Mouse (Mus musculus) heart, adult 2 months (tissue): ENCODE data around the gene Tmem129. TPM values are rescaled to one million over a fixed set of nuclear protein-coding genes. Genes with fewer than 3 reads are reported as not detected.

Experiments
- DNase-seq, 2 experiments: peaks; one replicate each; pipeline ENCODE4 v3.0.0; 2021
- H3K27ac ChIP-seq: fragments of 200-600 bp; 2 replicates; pipeline ENCODE4 v1.8.1; 2022
- H3K27me3 ChIP-seq: fragments of 200-500 bp; 2 replicates; pipeline ENCODE4 v1.6.1; 2012; ENCODE audit warnings: mild to moderate bottlenecking, low read length, inconsistent platforms, mixed read lengths; ENCODE audit not compliant: control insufficient read depth, insufficient read depth
- H3K36me3 ChIP-seq: fragments of 200-500 bp; 2 replicates; pipeline ENCODE4 v1.6.1; 2012; ENCODE audit warnings: low read length, inconsistent platforms; ENCODE audit not compliant: control insufficient read depth, insufficient read depth
- H3K4me1 ChIP-seq: fragments of 200-500 bp; 2 replicates; pipeline ENCODE4 v1.6.1; 2011; ENCODE audit warnings: low read length; ENCODE audit not compliant: control insufficient read depth, insufficient read depth
- H3K4me3 ChIP-seq: fragments of 200-600 bp; 2 replicates; pipeline ENCODE4 v1.8.1; 2022
- H3K79me2 ChIP-seq: fragments of 200-500 bp; replicated peaks from 2 replicates; pipeline ENCODE4 v1.6.1; 2012; ENCODE audit warnings: mild to moderate bottlenecking, inconsistent platforms, low read length, moderate library complexity, mixed read lengths; ENCODE audit not compliant: control insufficient read depth, insufficient read depth
- H3K9ac ChIP-seq: fragments of 200-500 bp; 2 replicates; pipeline ENCODE4 v1.6.1; 2012; ENCODE audit warnings: low read depth, mild to moderate bottlenecking, control low read depth, inconsistent platforms, low read length, mixed read lengths
- CTCF ChIP-seq: fragments of 200-600 bp; IDR thresholded peaks from 2 replicates; pipeline ENCODE4 v1.8.1; 2022; ENCODE audit warnings: antibody characterized with exemption, mild to moderate bottlenecking, moderate library complexity
- EP300 ChIP-seq: fragments of 200-500 bp; IDR thresholded peaks from 2 replicates; pipeline ENCODE4 v1.6.1; 2011; ENCODE audit warnings: low read depth, low read length, control low read depth; ENCODE audit not compliant: insufficient read depth
- POLR2A ChIP-seq: fragments of 200-500 bp; IDR thresholded peaks from 2 replicates; pipeline ENCODE4 v1.6.1; 2011; ENCODE audit warnings: mild to moderate bottlenecking, low read depth, low read length, control low read depth; ENCODE audit not compliant: insufficient read depth
- WGBS: fragments of 180-500 bp; shearing (Covaris S2); methylation state at CpG from one replicate; pipeline ENCODE4 v1.1.7; 2018; 5-methylcytosine and 5-hydroxymethylcytosine counted together
- intact Hi-C: fragments of 180-260 bp; cut with DNase I; formaldehyde crosslinking; loops from one replicate; pipeline ENCODE4 v1.15.1; 2025
- polyA plus RNA-seq: library from polyadenylated mRNA; depleted of rRNA; stranded (reverse); fragments of >200 nt; gene quantifications from 2 replicates; pipeline ENCODE4 v1.2.3, GENCODE M21; 2012
- total RNA-seq, 2 experiments: library from RNA; stranded (reverse); gene quantifications; 2 replicates each; pipeline ENCODE4 v1.2.3; 2021

The Tmem129 gene
- total and polyA plus RNA-seq, 3 experiments, result 19.3 to 40.1 (median 21.8) TPM

DNA sequence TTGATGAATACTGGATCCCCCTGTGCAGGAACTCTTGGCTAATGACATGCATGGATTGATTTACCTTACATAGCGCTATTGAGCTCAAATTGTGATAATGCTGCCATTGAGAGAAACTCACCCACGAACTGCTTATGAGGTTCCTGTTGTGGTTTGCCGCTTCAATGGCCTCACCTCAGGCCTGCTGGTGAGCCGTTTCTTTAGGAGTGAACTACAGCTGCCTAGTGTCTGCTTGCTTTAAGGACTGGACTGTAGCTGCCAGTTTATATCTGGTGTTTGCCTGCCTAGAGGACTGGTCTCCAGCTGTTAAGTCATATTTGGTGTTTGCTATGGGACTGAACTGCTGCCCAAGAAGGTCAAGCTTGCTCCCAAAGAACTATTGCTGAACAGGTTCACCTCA is 24.7 kb upstream of the Tmem129 start:
- Histone ChIP-seq H3K4me1 (peaks cover 4% of the 10 kb centered on the region), H3K27ac (no peak overlapping the region), H3K79me2 (no peaks in the 10 kb centered on the region), H3K4me3 (no peak overlapping the region), H3K27me3 (no peaks in the 10 kb centered on the region), H3K9ac (no peak overlapping the region), H3K36me3 (no peaks in the 10 kb centered on the region)
- DNase-seq, result no peak
- intact Hi-C loops, result loop anchor here (5.0 kb wide), 1 partner anchor 269 kb away; no protein-coding TSS in a partner anchor
- WGBS, result 91% methylated on average over 4 of the region's 4 CpGs
- TF ChIP-seq EP300, result no peak
- TF ChIP-seq POLR2A, result no peak
- TF ChIP-seq CTCF, result no peak

DNA sequence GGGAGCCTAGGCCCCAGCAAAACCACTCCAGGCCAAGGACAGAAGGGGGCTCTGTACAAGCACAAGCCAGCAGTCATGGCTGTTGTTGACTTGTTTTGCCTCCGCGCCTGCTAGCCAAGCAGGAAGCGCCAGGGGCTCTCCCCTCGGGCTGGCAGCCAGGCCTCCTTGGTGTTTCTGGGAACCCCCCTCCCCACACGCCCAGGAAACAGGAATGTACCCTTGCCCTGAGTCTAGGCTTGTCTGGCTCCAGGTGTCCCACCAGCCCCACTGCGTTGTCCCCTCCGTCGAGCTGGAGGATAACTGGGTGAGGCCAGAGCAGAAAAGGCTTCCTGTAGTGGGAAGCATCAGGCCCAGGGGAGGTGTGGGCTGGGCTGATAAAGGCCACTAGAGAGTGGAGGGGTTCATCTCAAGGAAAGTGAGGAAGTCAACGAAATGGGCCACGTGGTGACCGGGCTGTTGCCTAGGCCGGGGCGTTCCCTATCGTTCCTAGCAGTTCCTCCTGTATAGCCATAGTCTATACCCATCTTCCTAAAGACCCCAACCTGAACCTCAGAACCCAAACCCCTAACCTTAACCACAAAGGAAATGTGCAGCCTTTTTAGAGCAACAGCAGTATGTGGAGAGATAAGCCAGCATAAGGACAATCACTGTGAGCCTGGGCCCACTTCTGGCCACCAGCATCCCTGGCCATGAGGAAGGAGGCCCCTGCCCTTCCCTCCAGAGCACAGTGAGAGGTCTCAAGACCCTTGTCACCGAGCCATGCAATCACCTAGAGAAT is 23.6 kb upstream of the Tmem129 start:
- Histone ChIP-seq H3K27me3 (no peaks in the 10 kb centered on the region), H3K27ac (peak overlapping the region; percentile 9), H3K4me3 (no peak overlapping the region), H3K79me2 (no peaks in the 10 kb centered on the region), H3K9ac (no peak overlapping the region), H3K36me3 (no peaks in the 10 kb centered on the region), H3K4me1 (peaks cover 3% of the 10 kb centered on the region)
- 50% methylated on average over 15 of the region's 15 CpGs for WGBS
- TF ChIP-seq POLR2A (no peak), EP300 (0 out of 2 replicates have a peak, but pooled peaks have one; percentile 14), CTCF (0 out of 2 replicates have a peak, but pooled peaks have one; percentile 5)
- intact Hi-C loops, result loop anchor here (5.0 kb wide), 1 partner anchor 271 kb away; no protein-coding TSS in a partner anchor
- no peak for DNase-seq

DNA sequence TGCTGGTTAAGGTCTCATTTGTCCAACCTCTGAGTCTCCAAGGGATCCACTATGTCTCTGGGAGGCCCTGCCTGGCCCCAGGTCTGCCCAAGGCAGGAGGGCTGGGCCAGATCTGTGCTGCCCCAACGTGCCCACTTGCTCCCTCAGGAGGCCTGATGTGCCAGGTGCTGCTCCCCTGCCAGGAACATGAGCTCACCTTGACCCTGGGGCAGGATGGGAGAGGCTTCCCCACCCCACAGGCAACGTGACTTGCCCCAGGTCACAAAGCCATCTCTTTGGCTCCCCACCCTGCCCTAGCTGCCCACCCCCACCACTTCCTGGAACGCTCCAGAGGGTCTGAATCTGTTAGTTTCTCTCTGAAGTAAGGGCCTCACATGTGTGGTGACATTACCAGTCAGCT is 22.8 kb upstream of the Tmem129 start:
- Histone ChIP-seq H3K4me3 (no peak overlapping the region), H3K27ac (no peak overlapping the region; the same call in 1 of the 2 replicates), H3K4me1 (peaks cover 3% of the 10 kb centered on the region), H3K36me3 (no peaks in the 10 kb centered on the region), H3K27me3 (no peaks in the 10 kb centered on the region), H3K9ac (no peak overlapping the region), H3K79me2 (no peaks in the 10 kb centered on the region)
- WGBS, result 54% methylated on average over 3 of the region's 3 CpGs
- intact Hi-C loops, result loop anchor here (5.0 kb wide), 1 partner anchor 271 kb away; no protein-coding TSS in a partner anchor
- TF ChIP-seq CTCF (no peak), EP300 (no peak), POLR2A (no peak)
- DNase-seq, result no peak

DNA sequence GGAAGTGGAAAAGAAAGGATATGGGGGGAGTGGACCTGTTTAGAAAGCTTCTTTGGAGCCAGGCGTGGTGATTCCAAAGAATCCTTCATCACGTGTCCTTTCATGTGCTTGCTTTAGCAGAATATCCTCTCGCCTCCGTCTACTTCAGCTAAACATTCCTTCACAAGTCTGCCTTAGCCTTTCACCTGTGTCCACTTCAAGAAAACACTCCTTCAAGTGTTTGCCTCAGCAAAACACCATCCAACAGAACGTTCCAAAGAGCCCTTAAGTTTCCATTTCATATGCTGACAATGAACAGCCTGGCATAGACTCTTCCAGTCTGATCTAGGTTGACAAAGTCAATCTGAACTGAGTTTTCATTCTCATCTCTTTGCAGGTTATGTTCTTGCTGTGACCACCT is 20.0 kb upstream of the Tmem129 start:
- Histone ChIP-seq H3K4me1 (peaks cover 2% of the 10 kb centered on the region), H3K36me3 (no peaks in the 10 kb centered on the region), H3K27ac (no peak overlapping the region), H3K4me3 (no peak overlapping the region), H3K27me3 (no peaks in the 10 kb centered on the region), H3K79me2 (no peaks in the 10 kb centered on the region), H3K9ac (no peak overlapping the region)
- no peak for DNase-seq
- intact Hi-C loops, result no loop called here
- WGBS, result 76% methylated on average over 5 of the region's 5 CpGs
- TF ChIP-seq CTCF (no peak), EP300 (no peak), POLR2A (no peak)

DNA sequence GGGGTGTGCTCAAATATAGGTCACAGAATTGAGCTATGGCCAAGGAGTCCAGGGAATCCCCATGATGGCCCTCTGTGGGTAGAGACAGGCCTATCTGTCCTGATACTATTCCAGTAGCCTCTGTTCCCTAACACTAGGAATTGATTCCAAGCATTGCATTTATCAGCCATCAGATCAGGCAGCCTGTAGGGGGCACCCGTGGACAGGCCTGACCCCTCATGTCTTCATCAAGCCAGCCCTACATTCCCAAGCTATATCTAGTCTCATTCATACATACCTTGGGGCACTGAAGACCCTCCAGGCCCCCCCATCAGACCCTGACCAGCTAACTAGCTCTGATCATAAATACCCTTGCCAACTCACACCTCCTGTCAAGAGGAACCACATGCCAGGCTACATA is 17.7 kb upstream of the Tmem129 start:
- WGBS, result 0% methylated on average over 1 of the region's 1 CpGs
- no peaks in the 10 kb centered on the region for H3K79me2 ChIP-seq
- no peaks in the 10 kb centered on the region for H3K36me3 ChIP-seq
- no peak overlapping the region for H3K4me3 ChIP-seq
- intact Hi-C loops, result no loop called here
- peak; percentile 36 to 61 for DNase-seq
- H3K4me1 ChIP-seq, result no peaks in the 10 kb centered on the region
- H3K27ac ChIP-seq, result no peak overlapping the region
- H3K9ac ChIP-seq, result no peak overlapping the region
- no peaks in the 10 kb centered on the region for H3K27me3 ChIP-seq
- TF ChIP-seq EP300 (no peak), CTCF (peak; percentile 76)

DNA sequence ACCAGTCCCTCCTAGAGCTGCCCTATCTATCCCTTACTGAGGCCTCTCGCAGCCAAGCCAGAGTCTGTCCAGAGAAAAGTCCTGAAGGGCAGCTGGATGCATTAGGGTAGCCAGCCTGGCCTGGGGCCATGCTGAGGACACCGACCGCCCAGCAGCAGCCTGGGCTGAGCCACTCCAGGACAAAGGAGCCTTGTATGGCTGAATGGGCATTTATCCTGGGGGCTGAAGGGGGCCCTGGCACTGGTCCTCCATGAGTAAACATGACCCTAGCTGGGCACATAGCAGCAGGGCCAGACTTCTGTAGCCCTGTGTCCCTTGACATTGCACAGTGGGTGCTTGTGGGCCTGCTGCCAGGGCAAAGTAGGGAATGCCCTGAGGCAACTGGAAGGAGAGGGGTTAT is 16.2 kb upstream of the Tmem129 start:
- TF ChIP-seq EP300, result no peak
- TF ChIP-seq POLR2A, result no peak
- TF ChIP-seq CTCF, result no peak
- no peak overlapping the region for H3K4me3 ChIP-seq
- H3K9ac ChIP-seq, result no peak overlapping the region
- intact Hi-C loops, result no loop called here
- 41% methylated on average over 3 of the region's 3 CpGs for WGBS
- H3K36me3 ChIP-seq, result no peaks in the 10 kb centered on the region
- no peaks in the 10 kb centered on the region for H3K27me3 ChIP-seq
- H3K4me1 ChIP-seq, result no peaks in the 10 kb centered on the region
- DNase-seq, result peak in 1 of 2 experiments; percentile 39
- no peak overlapping the region for H3K27ac ChIP-seq
- no peaks in the 10 kb centered on the region for H3K79me2 ChIP-seq
